Mouse (Mus musculus) hindbrain, embryonic 13.5 days (tissue): Measurements from ENCODE around the gene Lix1l. TPM values are rescaled to one million over a fixed set of nuclear protein-coding genes. Genes with fewer than 3 reads are reported as not detected.

ENCODE experiments used
- polyA plus RNA-seq: library from polyadenylated mRNA; unstranded; fragments of >200 nt; fragmentation: Nextera tagmentation; extraction: Ambion mirVana; gene quantifications from 2 replicates; pipeline ENCODE4 v1.2.1, GENCODE M21; 2015

Gene Lix1l
- polyA plus RNA-seq, 1 experiment from 2014 or later = 7.3 TPM

Other genes with a start within 250 kb of the Lix1l start
- gene BC107364, start 148.8 kb upstream of the Lix1l start, polyA plus RNA-seq = not detected in 2 replicates
- gene Hfe2, start 76.0 kb upstream of the Lix1l start, polyA plus RNA-seq = 0.89 and 0.92 TPM in 2 replicates
- gene Txnip, start 43.2 kb upstream of the Lix1l start, polyA plus RNA-seq = 60.5 and 67.6 TPM in 2 replicates
- 1.2 and 1.6 TPM in 2 replicates for gene Gm16253, start 24.2 kb upstream of the Lix1l start, polyA plus RNA-seq
- 38.3 and 39.3 TPM in 2 replicates for gene Polr3gl, start 7.0 kb upstream of the Lix1l start, polyA plus RNA-seq
- gene Ankrd34a, start 4.5 kb upstream of the Lix1l start, polyA plus RNA-seq = 9.7 and 10.5 TPM in 2 replicates
- gene Rbm8a, start 28.8 kb downstream of the Lix1l start, polyA plus RNA-seq = 123 and 129 TPM in 2 replicates
- gene Pex11b, start 34.2 kb downstream of the Lix1l start, polyA plus RNA-seq = 49.0 and 50.2 TPM in 2 replicates
- 0.05 and 0.12 TPM in 2 replicates for gene Gm42957, start 34.3 kb downstream of the Lix1l start, polyA plus RNA-seq
- gene Itga10, start 44.4 kb downstream of the Lix1l start, polyA plus RNA-seq = 0.82 and 0.91 TPM in 2 replicates
- gene Ankrd35, start 69.0 kb downstream of the Lix1l start, polyA plus RNA-seq = 0.84 and 0.89 TPM in 2 replicates
- gene Pias3, start 95.2 kb downstream of the Lix1l start, polyA plus RNA-seq = 33.7 and 33.8 TPM in 2 replicates
- gene Nudt17, start 107.4 kb downstream of the Lix1l start, polyA plus RNA-seq = 14.0 and 19.2 TPM in 2 replicates
- gene Polr3c, start 126.5 kb downstream of the Lix1l start, polyA plus RNA-seq = 32.5 and 36.4 TPM in 2 replicates
- gene Rnf115, start 126.5 kb downstream of the Lix1l start, polyA plus RNA-seq = 70.3 and 72.4 TPM in 2 replicates
- gene Pdzk1, start 228.1 kb downstream of the Lix1l start, polyA plus RNA-seq = not detected in 2 replicates
- 0.19 and 0.30 TPM in 2 replicates for gene Cd160, start 228.2 kb downstream of the Lix1l start, polyA plus RNA-seq